22 mouse cellular contexts compared by ENCODE assay signal in genomic region chr13:63988263-63988662, GRCm38 (mm10).
DNase-seq lines count a peak whose midpoint lies in the region; ATAC-seq and TF ChIP-seq lines count a peak whose summit lies in the region.
"Had no signal": no experiment of that assay in that cellular context is flagged by ENCODE, and none has a peak within 500 bp of the region (broad histone marks: within the 10 kb centered on the region; RNA-seq: fewer than 3 reads in every experiment).

No protein-coding gene starts in this region.

- no peak overlapping the region for H3K4me3 ChIP-seq in heart, embryonic 10.5 days
- no peak overlapping the region for H3K4me3 ChIP-seq in heart, adult 2 months
- no peak overlapping the region for H3K4me3 ChIP-seq in lung, embryonic 16.5 days (ENCODE audit: low read length)
- no peak overlapping the region for H3K4me3 ChIP-seq in lung, adult 2 months (replicated peaks; ENCODE audit: extremely low read depth, low read depth, low read length)
- H3K4me3 ChIP-seq in limb, embryonic 14.5 days (replicated peaks; ENCODE audit: low read length), result no peak overlapping the region
- no peak overlapping the region for H3K4me3 ChIP-seq in thymus, adult 2 months (ENCODE audit: control insufficient read depth, insufficient read depth, low read length)
- H3K4me3 ChIP-seq: forebrain, embryonic 10.5 days; hindbrain, embryonic 15.5 days; liver, embryonic 13.5 days; midbrain, embryonic 13.5 days; neural tube, embryonic 12.5 days had no signal

- no peak for DNase-seq in heart, embryonic 10.5 days (ENCODE audit: low spot score)
- no peak for DNase-seq in heart, adult 2 months
- DNase-seq in lung, adult 2 months, result no peak
- DNase-seq in limb, embryonic 14.5 days (ENCODE audit: low spot score), result peak; percentile 45
- DNase-seq in thymus, adult 2 months, result no peak
- DNase-seq in adrenal gland, adult 8-10 months, result no peak
- DNase-seq: adrenal gland, postnatal 14 days; cerebellum, adult 8-10 months; gastrocnemius, postnatal 36 days; kidney, adult 11 months; liver, embryonic 13.5 days; right cerebral cortex, postnatal 14 days; spleen, adult 18-20 months; thymus, adult 18-20 months; thymus, postnatal 4 days had no signal

- intact Hi-C loops in heart, adult 2 months (cut with DNase I), result loop anchor here (5.0 kb wide), 3 partner anchors 291 to 416 kb away; partner anchors contain the start of gene Ptch1

- peaks cover 37% of the 10 kb centered on the region for H3K4me1 ChIP-seq in heart, embryonic 10.5 days
- peaks cover 11% of the 10 kb centered on the region for H3K4me1 ChIP-seq in heart, adult 2 months (ENCODE audit: control insufficient read depth, insufficient read depth, low read length)
- H3K4me1 ChIP-seq in lung, embryonic 16.5 days (replicated peaks; ENCODE audit: control insufficient read depth, insufficient read depth, low read length), result peaks cover 44% of the 10 kb centered on the region
- peaks cover 8% of the 10 kb centered on the region; the same call in 1 of the 2 replicates for H3K4me1 ChIP-seq in lung, adult 2 months (ENCODE audit: control insufficient read depth, insufficient read depth, low read length)
- peaks cover 33% of the 10 kb centered on the region for H3K4me1 ChIP-seq in limb, embryonic 14.5 days (ENCODE audit: control insufficient read depth, insufficient read depth, low read length)
- no peaks in the 10 kb centered on the region for H3K4me1 ChIP-seq in thymus, adult 2 months (replicated peaks; ENCODE audit: control insufficient read depth, insufficient read depth, low read length)
- H3K4me1 ChIP-seq: liver, embryonic 13.5 days had no signal

- TF ChIP-seq EP300 in heart, adult 2 months (IDR thresholded peaks at IDR 0.05; ENCODE audit: insufficient read depth, low read depth, low read length), result no peak

- H3K9me3 ChIP-seq in heart, embryonic 10.5 days, result no peaks in the 10 kb centered on the region
- H3K9me3 ChIP-seq in lung, embryonic 16.5 days (ENCODE audit: control insufficient read depth, low read length), result no peaks in the 10 kb centered on the region
- no peaks in the 10 kb centered on the region for H3K9me3 ChIP-seq in limb, embryonic 14.5 days (ENCODE audit: control insufficient read depth, low read length)
- H3K9me3 ChIP-seq: forebrain, embryonic 10.5 days; hindbrain, embryonic 15.5 days; liver, embryonic 13.5 days; midbrain, embryonic 13.5 days; neural tube, embryonic 12.5 days had no signal

- no peak for TF ChIP-seq CTCF in heart, adult 2 months (IDR thresholded peaks at IDR 0.05)
- TF ChIP-seq CTCF in lung, adult 2 months (IDR thresholded peaks at IDR 0.05; ENCODE audit: insufficient read depth, low read length), result no peak
- no peak for TF ChIP-seq CTCF in thymus, adult 2 months (IDR thresholded peaks at IDR 0.05; ENCODE audit: borderline replicate concordance, control insufficient read depth, extremely low read depth, insufficient read depth, low read length, poor library complexity)

- no peak for TF ChIP-seq POLR2A in heart, adult 2 months (IDR thresholded peaks at IDR 0.05; ENCODE audit: insufficient read depth, low read depth, low read length)
- no peak for TF ChIP-seq POLR2A in lung, adult 2 months (IDR thresholded peaks at IDR 0.05; ENCODE audit: borderline replicate concordance, extremely low read depth, low read depth, low read length)
- no peak for TF ChIP-seq POLR2A in limb, embryonic 14.5 days (IDR thresholded peaks at IDR 0.05; ENCODE audit: borderline replicate concordance, extremely low read depth, insufficient read depth, insufficient read length)
- TF ChIP-seq POLR2A in thymus, adult 2 months (IDR thresholded peaks at IDR 0.05; ENCODE audit: control insufficient read depth, extremely low read depth, insufficient read depth, low read length, poor library complexity), result no peak

- H3K4me2 ChIP-seq in lung, embryonic 16.5 days (ENCODE audit: low read depth, low read length), result no peak overlapping the region
- no peak overlapping the region for H3K4me2 ChIP-seq in limb, embryonic 14.5 days (replicated peaks; ENCODE audit: low read depth, low read length, severe bottlenecking)
- H3K4me2 ChIP-seq: hindbrain, embryonic 15.5 days; liver, embryonic 13.5 days; midbrain, embryonic 13.5 days; neural tube, embryonic 12.5 days had no signal

- WGBS in heart, embryonic 10.5 days, result 76% methylated on average over 4 of the region's 4 CpGs
- WGBS in heart, adult 2 months, result 75% methylated on average over 4 of the region's 4 CpGs
- WGBS in lung, embryonic 16.5 days, result 41% methylated on average over 4 of the region's 4 CpGs
- 67% methylated on average over 4 of the region's 4 CpGs for WGBS in lung, adult 2 months
- WGBS in limb, embryonic 14.5 days, result 52% methylated on average over 4 of the region's 4 CpGs
- WGBS in thymus, adult 2 months, result 91% methylated on average over 4 of the region's 4 CpGs

- H3K79me2 ChIP-seq in heart, adult 2 months (replicated peaks; ENCODE audit: control insufficient read depth, insufficient read depth, low read length), result no peaks in the 10 kb centered on the region

- no peak overlapping the region for H3K9ac ChIP-seq in heart, adult 2 months (ENCODE audit: low read depth, low read length)
- H3K9ac ChIP-seq in lung, embryonic 16.5 days (ENCODE audit: low read length), result peak overlapping the region; percentile 2; the same call in 1 of the 2 replicates
- no peak overlapping the region for H3K9ac ChIP-seq in limb, embryonic 14.5 days (ENCODE audit: low read depth, low read length, severe bottlenecking)
- H3K9ac ChIP-seq: hindbrain, embryonic 15.5 days; liver, embryonic 13.5 days; midbrain, embryonic 13.5 days; neural tube, embryonic 12.5 days had no signal

- ATAC-seq in lung, embryonic 16.5 days (ENCODE audit: low read depth), result peak; percentile 6; the same call in 1 of the 2 replicates
- ATAC-seq in limb, embryonic 14.5 days (ENCODE audit: low FRiP score, low read depth), result peak; percentile 48
- ATAC-seq in megakaryocyte, adult 5-6 weeks (ENCODE audit: poor library complexity, severe bottlenecking), result no peak
- ATAC-seq: lung, postnatal 0 days; midbrain, embryonic 13.5 days had no signal

- no peaks in the 10 kb centered on the region for H3K36me3 ChIP-seq in heart, embryonic 10.5 days
- H3K36me3 ChIP-seq in heart, adult 2 months (ENCODE audit: control insufficient read depth, insufficient read depth, low read length), result no peaks in the 10 kb centered on the region
- H3K36me3 ChIP-seq in lung, embryonic 16.5 days (ENCODE audit: control insufficient read depth, insufficient read depth, low read length), result no peaks in the 10 kb centered on the region
- no peaks in the 10 kb centered on the region for H3K36me3 ChIP-seq in limb, embryonic 14.5 days (ENCODE audit: control insufficient read depth, insufficient read depth, low read length)
- H3K36me3 ChIP-seq in thymus, adult 2 months (ENCODE audit: control insufficient read depth, insufficient read depth, low read length), result no peaks in the 10 kb centered on the region
- H3K36me3 ChIP-seq: forebrain, embryonic 10.5 days; hindbrain, embryonic 15.5 days; liver, embryonic 13.5 days; midbrain, embryonic 13.5 days; neural tube, embryonic 12.5 days had no signal

- H3K27me3 ChIP-seq in heart, embryonic 10.5 days (ENCODE audit: insufficient read depth, poor library complexity, severe bottlenecking), result no peaks in the 10 kb centered on the region
- H3K27me3 ChIP-seq in heart, adult 2 months (ENCODE audit: control insufficient read depth, insufficient read depth, low read length), result no peaks in the 10 kb centered on the region
- H3K27me3 ChIP-seq in lung, embryonic 16.5 days (ENCODE audit: control insufficient read depth, insufficient read depth, low read depth, low read length), result no peaks in the 10 kb centered on the region
- no peaks in the 10 kb centered on the region for H3K27me3 ChIP-seq in limb, embryonic 14.5 days (ENCODE audit: control insufficient read depth, insufficient read depth, low read length)
- H3K27me3 ChIP-seq in thymus, adult 2 months (ENCODE audit: control insufficient read depth, insufficient read depth, low read length), result no peaks in the 10 kb centered on the region
- H3K27me3 ChIP-seq: hindbrain, embryonic 15.5 days; liver, embryonic 13.5 days; neural tube, embryonic 12.5 days had no signal

- peak overlapping the region; percentile 16; the same call in 1 of the 2 replicates for H3K27ac ChIP-seq in heart, embryonic 10.5 days
- H3K27ac ChIP-seq in heart, adult 2 months, result no peak overlapping the region
- peak overlapping the region; percentile 47 for H3K27ac ChIP-seq in lung, embryonic 16.5 days (ENCODE audit: low read length)
- H3K27ac ChIP-seq in limb, embryonic 14.5 days (replicated peaks; ENCODE audit: low read depth, low read length), result peak overlapping the region; percentile 44; the same call in 1 of the 2 replicates
- H3K27ac ChIP-seq in thymus, adult 2 months (ENCODE audit: control insufficient read depth, insufficient read depth, low read length), result no peak overlapping the region
- H3K27ac ChIP-seq: forebrain, embryonic 10.5 days; hindbrain, embryonic 15.5 days; liver, embryonic 13.5 days; midbrain, embryonic 13.5 days; neural tube, embryonic 12.5 days had no signal

Comparison
In these comparisons a context has a peak if more than half of its experiments do, and no peak if none do; other contexts are left out.
1. H3K27ac ChIP-seq: peak in heart, embryonic 10.5 days (single experiment), lung, embryonic 16.5 days (single experiment) and limb, embryonic 14.5 days (single experiment); none in heart, adult 2 months (single experiment) and thymus, adult 2 months (single experiment).